Mouse (Mus musculus): ENCODE results near the gene Nup85. TPM values are rescaled to one million over a fixed set of nuclear protein-coding genes. Genes with fewer than 3 reads are reported as not detected.

Nup85 gene
- polyA plus RNA-seq, 1 experiment from 2014 or later: 180 TPM

GRCm38 (mm10) chr11:115536038-115536681 is 28.1 kb upstream of the Nup85 start, which contains the start of gene Sumo2:
Gene Sumo2 (minus strand): TSS chr11:115536276.
- Histone ChIP-seq H3K4me1 (peaks cover 16% of the 10 kb centered on the region), H3K36me3 (peaks cover 31% of the 10 kb centered on the region), H3K9me3 (no peaks in the 10 kb centered on the region), H3K4me3 (peak within 1 kb of the TSS; percentile 95), H3K4me2 (peak within 1 kb of the TSS; percentile 82), H3K9ac (peak within 1 kb of the TSS; percentile 98), H3K27me3 (no peaks in the 10 kb centered on the region), H3K27ac (peak within 1 kb of the TSS; percentile 100)
- peak; percentile 86 for ATAC-seq (ENCODE audit: insufficient number of reproducible peaks, insufficient read depth, low FRiP score, low TSS enrichment, low read depth)
- under 1% methylated on average over 41 of the region's 70 CpGs for WGBS

- Histone ChIP-seq H3K9ac (no peak overlapping the region; the same call in 1 of the 2 replicates), H3K4me1 (peaks cover 16% of the 10 kb centered on the region), H3K4me3 (peak overlapping the region; percentile 95), H3K9me3 (no peaks in the 10 kb centered on the region), H3K27ac (peak overlapping the region; percentile 100), H3K4me2 (peak overlapping the region; percentile 82), H3K27me3 (no peaks in the 10 kb centered on the region), H3K36me3 (peaks cover 23% of the 10 kb centered on the region)
- no peak for ATAC-seq (ENCODE audit: insufficient number of reproducible peaks, insufficient read depth, low FRiP score, low TSS enrichment, low read depth)
- WGBS: 86% methylated on average over 10 of the region's 10 CpGs
These were observed 27.2 kb upstream of the Nup85 start for GRCm38 (mm10) chr11:115536856-115537568.

- no peak for ATAC-seq (ENCODE audit: insufficient number of reproducible peaks, insufficient read depth, low FRiP score, low TSS enrichment, low read depth)
- Histone ChIP-seq H3K27ac (no peak overlapping the region), H3K27me3 (no peaks in the 10 kb centered on the region), H3K4me1 (peaks cover 16% of the 10 kb centered on the region), H3K36me3 (peaks cover 12% of the 10 kb centered on the region), H3K4me3 (no peak overlapping the region), H3K9ac (no peak overlapping the region), H3K4me2 (no peak overlapping the region), H3K9me3 (no peaks in the 10 kb centered on the region)
- WGBS: 61% methylated on average over 2 of the region's 2 CpGs
These were observed 26.2 kb upstream of the Nup85 start for GRCm38 (mm10) chr11:115538045-115538444.

- H3K4me1 ChIP-seq: no peaks in the 10 kb centered on the region
- ATAC-seq (ENCODE audit: insufficient number of reproducible peaks, insufficient read depth, low FRiP score, low TSS enrichment, low read depth): no peak
- WGBS: 63% methylated on average over 4 of the region's 4 CpGs
- H3K9ac ChIP-seq: no peak overlapping the region
- H3K4me3 ChIP-seq: no peak overlapping the region
- no peaks in the 10 kb centered on the region for H3K36me3 ChIP-seq
- no peak overlapping the region for H3K27ac ChIP-seq
- no peak overlapping the region for H3K4me2 ChIP-seq
- H3K9me3 ChIP-seq: no peaks in the 10 kb centered on the region
- 0 out of 2 replicates have a peak, but pooled peaks cover 5% of the 10 kb centered on the region for H3K27me3 ChIP-seq
These were observed 20.7 kb upstream of the Nup85 start for GRCm38 (mm10) chr11:115543571-115543970.

- H3K27me3 ChIP-seq: no peaks in the 10 kb centered on the region
- H3K9me3 ChIP-seq: no peaks in the 10 kb centered on the region
- no peak overlapping the region for H3K4me3 ChIP-seq
- H3K4me1 ChIP-seq: no peaks in the 10 kb centered on the region
- no peaks in the 10 kb centered on the region for H3K36me3 ChIP-seq
- no peak overlapping the region for H3K4me2 ChIP-seq
- H3K9ac ChIP-seq: no peak overlapping the region
- no peak for ATAC-seq (ENCODE audit: insufficient number of reproducible peaks, insufficient read depth, low FRiP score, low TSS enrichment, low read depth)
- WGBS: 58% methylated on average over 4 of the region's 4 CpGs
- H3K27ac ChIP-seq: no peak overlapping the region
These were observed 11.5 kb upstream of the Nup85 start for GRCm38 (mm10) chr11:115552783-115553182.

GRCm38 (mm10) chr11:115555717-115556116 is 8.5 kb upstream of the Nup85 start:
- Histone ChIP-seq H3K4me1 (no peaks in the 10 kb centered on the region), H3K9ac (no peak overlapping the region), H3K27ac (no peak overlapping the region), H3K4me3 (no peak overlapping the region), H3K9me3 (no peaks in the 10 kb centered on the region), H3K27me3 (no peaks in the 10 kb centered on the region), H3K4me2 (no peak overlapping the region), H3K36me3 (no peaks in the 10 kb centered on the region)
- no peak for ATAC-seq (ENCODE audit: insufficient number of reproducible peaks, insufficient read depth, low FRiP score, low TSS enrichment, low read depth)
- 79% methylated on average over 17 of the region's 17 CpGs for WGBS

- Histone ChIP-seq H3K4me3 (peak overlapping the region; percentile 88), H3K4me2 (peak overlapping the region; percentile 85), H3K27ac (peak overlapping the region; percentile 87), H3K36me3 (peaks cover 24% of the 10 kb centered on the region), H3K9ac (peak overlapping the region; percentile 88), H3K27me3 (no peaks in the 10 kb centered on the region), H3K4me1 (peaks cover 15% of the 10 kb centered on the region), H3K9me3 (no peaks in the 10 kb centered on the region)
- ATAC-seq (ENCODE audit: insufficient number of reproducible peaks, insufficient read depth, low FRiP score, low TSS enrichment, low read depth): no peak
- WGBS: 39% methylated on average over 4 of the region's 4 CpGs
These were observed 828 bp upstream of the Nup85 start for GRCm38 (mm10) chr11:115563406-115563805.

GRCm38 (mm10) chr11:115564961-115565360 is 727 bp downstream of the Nup85 start:
- Histone ChIP-seq H3K27ac (no peak overlapping the region), H3K4me2 (peak overlapping the region; percentile 85), H3K4me3 (peak overlapping the region; percentile 88), H3K4me1 (peaks cover 15% of the 10 kb centered on the region), H3K9me3 (no peaks in the 10 kb centered on the region), H3K9ac (peak overlapping the region; percentile 88), H3K36me3 (peaks cover 40% of the 10 kb centered on the region), H3K27me3 (no peaks in the 10 kb centered on the region)
- WGBS: 17% methylated on average over 7 of the region's 7 CpGs
- ATAC-seq (ENCODE audit: insufficient number of reproducible peaks, insufficient read depth, low FRiP score, low TSS enrichment, low read depth): no peak

- H3K27me3 ChIP-seq: no peaks in the 10 kb centered on the region
- no peak overlapping the region for H3K4me3 ChIP-seq
- H3K4me1 ChIP-seq: no peaks in the 10 kb centered on the region
- no peak overlapping the region for H3K9ac ChIP-seq
- H3K36me3 ChIP-seq: peaks cover 72% of the 10 kb centered on the region
- ATAC-seq (ENCODE audit: insufficient number of reproducible peaks, insufficient read depth, low FRiP score, low TSS enrichment, low read depth): no peak
- H3K9me3 ChIP-seq: no peaks in the 10 kb centered on the region
- no peak overlapping the region for H3K27ac ChIP-seq
- H3K4me2 ChIP-seq: no peak overlapping the region
These were observed 14.8 kb downstream of the Nup85 start for GRCm38 (mm10) chr11:115579080-115579479.

GRCm38 (mm10) chr11:115582913-115583606 is 18.8 kb downstream of the Nup85 start:
- no peak overlapping the region for H3K4me3 ChIP-seq
- H3K4me1 ChIP-seq: no peaks in the 10 kb centered on the region
- H3K27me3 ChIP-seq: no peaks in the 10 kb centered on the region
- H3K4me2 ChIP-seq: no peak overlapping the region
- 76% methylated on average over 10 of the region's 10 CpGs for WGBS
- H3K36me3 ChIP-seq: peaks cover 96% of the 10 kb centered on the region
- no peaks in the 10 kb centered on the region for H3K9me3 ChIP-seq
- no peak overlapping the region for H3K27ac ChIP-seq
- no peak overlapping the region for H3K9ac ChIP-seq
- no peak for ATAC-seq (ENCODE audit: insufficient number of reproducible peaks, insufficient read depth, low FRiP score, low TSS enrichment, low read depth)

GRCm38 (mm10) chr11:115584376-115585073 is 20.3 kb downstream of the Nup85 start:
- Histone ChIP-seq H3K4me3 (no peak overlapping the region), H3K9me3 (no peaks in the 10 kb centered on the region), H3K4me2 (no peak overlapping the region), H3K27me3 (no peaks in the 10 kb centered on the region), H3K9ac (no peak overlapping the region), H3K27ac (no peak overlapping the region), H3K4me1 (no peaks in the 10 kb centered on the region), H3K36me3 (peaks cover 93% of the 10 kb centered on the region)
- ATAC-seq (ENCODE audit: insufficient number of reproducible peaks, insufficient read depth, low FRiP score, low TSS enrichment, low read depth): no peak
- 86% methylated on average over 10 of the region's 10 CpGs for WGBS
